Mouse (Mus musculus) midbrain, embryonic 16.5 days (tissue): ENCODE data around the gene Arid3c. TPM values are rescaled to one million over a fixed set of nuclear protein-coding genes. Genes with fewer than 3 reads are reported as not detected.
"Not testable (repeated sequence)": the region's sequence is repeated elsewhere in the genome, so short reads cannot be mapped to it uniquely, and the experiment has no call there.

Experiments
- ATAC-seq: fragments of 200-750 bp; cut with Nextera tagmentation; 2 replicates; pipeline ENCODE4 v1.8.0; 2017; ENCODE audit warnings: moderate TSS enrichment
- H3K27ac ChIP-seq: fragments of 300-500 bp; sonication (generic); 2 replicates; pipeline ENCODE4 v1.5.1; 2014; ENCODE audit warnings: mild to moderate bottlenecking, low read length, mixed read lengths
- H3K27me3 ChIP-seq: fragments of 300-500 bp; sonication (generic); 2 replicates; pipeline ENCODE4 v1.6.1; 2014; ENCODE audit warnings: low read depth, low read length, mixed read lengths; ENCODE audit not compliant: control insufficient read depth, insufficient read depth
- H3K36me3 ChIP-seq: fragments of 300-500 bp; sonication (generic); 2 replicates; pipeline ENCODE4 v1.6.1; 2014; ENCODE audit warnings: mild to moderate bottlenecking, low read length, moderate library complexity, mixed read lengths; ENCODE audit not compliant: control insufficient read depth, insufficient read depth
- H3K4me1 ChIP-seq: fragments of 300-500 bp; sonication (generic); 2 replicates; pipeline ENCODE4 v1.6.1; 2014; ENCODE audit warnings: mild to moderate bottlenecking, low read length, mixed read lengths; ENCODE audit not compliant: control insufficient read depth, insufficient read depth
- H3K4me2 ChIP-seq: fragments of 300-500 bp; sonication (generic); 2 replicates; pipeline ENCODE4 v1.6.1; 2014; ENCODE audit warnings: mild to moderate bottlenecking, low read length, mixed read lengths
- H3K4me3 ChIP-seq: fragments of 300-500 bp; sonication (generic); 2 replicates; pipeline ENCODE4 v1.5.1; 2014; ENCODE audit warnings: low read depth, mild to moderate bottlenecking, low read length, moderate library complexity, mixed read lengths
- H3K9ac ChIP-seq: fragments of 300-500 bp; sonication (generic); 2 replicates; pipeline ENCODE4 v1.6.1; 2014; ENCODE audit warnings: low read depth, low read length, mixed read lengths
- H3K9me3 ChIP-seq: fragments of 300-500 bp; sonication (generic); replicated peaks from 2 replicates; pipeline ENCODE4 v1.6.1; 2014; ENCODE audit warnings: mild to moderate bottlenecking, low read length, mixed read lengths; ENCODE audit not compliant: control insufficient read depth, poor library complexity, severe bottlenecking
- WGBS: fragments of 180-500 bp; shearing (Covaris S2); extraction: QIAGEN DNeasy Blood & Tissue Kit; methylation state at CpG from one replicate; pipeline ENCODE4 v1.1.7; 2014; 5-methylcytosine and 5-hydroxymethylcytosine counted together
- polyA plus RNA-seq: library from polyadenylated mRNA; unstranded; fragments of >200 nt; fragmentation: Nextera tagmentation; extraction: Ambion mirVana; gene quantifications from 2 replicates; pipeline ENCODE4 v1.2.1, GENCODE M21; 2015

The Arid3c gene
- polyA plus RNA-seq, 1 experiment from 2014 or later, result 1.2 TPM

DNA sequence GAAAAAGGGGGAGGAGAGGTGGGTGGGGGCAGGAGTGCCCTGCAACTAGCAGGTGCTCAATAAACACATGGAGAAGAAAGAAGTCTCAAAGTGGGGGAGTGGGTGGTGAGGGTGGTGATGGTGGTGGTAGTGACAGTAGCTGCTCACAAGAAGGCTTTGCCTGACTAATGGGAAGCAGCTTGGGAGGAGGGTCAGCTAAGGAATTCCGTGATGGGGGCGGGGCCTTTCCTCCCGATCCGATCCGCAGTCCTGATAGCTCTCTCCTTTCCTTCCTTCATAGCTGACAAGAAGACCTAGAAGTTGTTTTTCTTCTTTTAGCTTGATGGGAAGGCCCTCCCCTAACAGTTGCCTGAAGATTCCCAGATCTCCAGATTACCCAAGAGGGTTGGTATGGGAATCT is 26.3 kb downstream of the Arid3c start:
- no peak overlapping the region for H3K4me3 ChIP-seq
- no peak overlapping the region for H3K9ac ChIP-seq
- H3K4me2 ChIP-seq, result no peak overlapping the region
- no peak overlapping the region for H3K27ac ChIP-seq
- H3K27me3 ChIP-seq, result no peaks in the 10 kb centered on the region
- no peak for ATAC-seq
- H3K36me3 ChIP-seq, result no peaks in the 10 kb centered on the region
- peaks cover 23% of the 10 kb centered on the region for H3K4me1 ChIP-seq
- no peaks in the 10 kb centered on the region for H3K9me3 ChIP-seq
- WGBS, result 14% methylated on average over 5 of the region's 5 CpGs

DNA sequence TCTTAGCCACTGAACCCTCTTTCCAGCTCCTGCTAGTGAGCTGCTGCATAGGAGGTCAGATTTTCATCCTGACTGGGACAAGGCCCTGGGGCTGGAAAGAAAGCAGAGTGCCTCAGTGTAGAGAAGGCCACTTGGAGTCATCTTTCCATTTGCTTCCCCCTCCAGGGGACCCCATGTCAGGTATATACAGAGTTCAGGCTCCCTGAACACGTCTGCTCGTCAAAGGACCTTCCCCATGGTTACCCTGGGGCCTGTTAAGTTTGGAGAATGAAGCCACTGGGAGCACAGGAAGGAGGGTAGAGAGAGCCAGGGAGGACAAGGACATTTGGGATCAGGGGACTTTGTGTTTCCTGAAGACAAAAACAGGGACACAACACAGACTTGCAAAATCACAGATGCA is 28.7 kb downstream of the Arid3c start:
- not testable (repeated sequence) for H3K9me3 ChIP-seq, H3K27ac ChIP-seq, H3K4me3 ChIP-seq, ATAC-seq, H3K4me2 ChIP-seq, H3K27me3 ChIP-seq, H3K9ac ChIP-seq, H3K36me3 ChIP-seq
- H3K4me1 ChIP-seq, result peaks cover 14% of the 10 kb centered on the region
- 73% methylated on average over 2 of the region's 2 CpGs for WGBS

DNA sequence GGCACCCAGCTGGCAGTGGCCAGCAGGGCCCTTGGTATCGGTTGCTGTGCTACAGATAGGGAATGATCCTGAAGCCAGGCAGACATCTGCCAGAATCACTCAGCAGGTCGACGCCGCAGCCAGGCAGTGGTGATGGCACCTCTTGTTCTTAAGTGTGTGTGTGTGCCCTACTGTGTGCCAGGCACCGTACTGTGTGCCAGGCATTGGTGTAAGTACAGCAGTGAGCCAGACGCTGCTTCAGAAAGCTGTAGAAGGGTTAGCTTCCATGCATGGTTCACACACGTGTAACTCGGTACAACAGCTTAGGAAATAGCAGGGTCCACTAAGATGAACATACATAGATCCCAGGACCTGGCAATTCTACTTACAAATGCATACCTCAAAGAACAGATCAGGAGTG is 30.7 kb downstream of the Arid3c start:
- ATAC-seq, H3K36me3 ChIP-seq, H3K4me1 ChIP-seq, H3K27me3 ChIP-seq, H3K9me3 ChIP-seq, H3K27ac ChIP-seq, H3K4me2 ChIP-seq, H3K4me3 ChIP-seq, H3K9ac ChIP-seq: not testable (repeated sequence)
- 88% methylated on average over 2 of the region's 8 CpGs for WGBS

DNA sequence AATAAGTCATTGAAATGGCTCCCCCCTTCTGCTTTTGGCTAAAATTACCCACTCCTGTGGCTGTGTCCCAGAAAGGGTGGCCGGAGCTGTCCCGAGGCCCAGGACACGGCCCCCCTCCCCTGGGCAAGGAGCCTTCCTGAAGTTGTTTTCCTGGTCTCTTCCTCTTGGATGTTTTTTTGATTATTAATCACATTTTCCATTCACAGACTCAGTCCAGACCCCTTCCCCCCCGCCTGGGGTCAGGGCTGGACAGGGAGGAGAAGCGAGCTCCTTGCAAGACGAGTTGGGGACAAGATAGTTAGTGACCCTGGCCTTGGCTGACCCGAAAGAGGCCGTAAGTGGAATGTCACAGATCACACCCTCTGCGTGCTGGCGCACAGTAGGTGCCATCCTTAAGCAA is 31.2 kb downstream of the Arid3c start, which contains the start of gene Il11ra1:
Gene Il11ra1 (plus strand): TSS at position 207 of the 400 bp plus-strand sequence.
- not testable (repeated sequence) for ATAC-seq, H3K4me1 ChIP-seq, H3K9me3 ChIP-seq, H3K27me3 ChIP-seq, H3K27ac ChIP-seq, H3K4me3 ChIP-seq, H3K9ac ChIP-seq, H3K36me3 ChIP-seq, H3K4me2 ChIP-seq
- 83% methylated on average over 9 of the region's 10 CpGs for WGBS

DNA sequence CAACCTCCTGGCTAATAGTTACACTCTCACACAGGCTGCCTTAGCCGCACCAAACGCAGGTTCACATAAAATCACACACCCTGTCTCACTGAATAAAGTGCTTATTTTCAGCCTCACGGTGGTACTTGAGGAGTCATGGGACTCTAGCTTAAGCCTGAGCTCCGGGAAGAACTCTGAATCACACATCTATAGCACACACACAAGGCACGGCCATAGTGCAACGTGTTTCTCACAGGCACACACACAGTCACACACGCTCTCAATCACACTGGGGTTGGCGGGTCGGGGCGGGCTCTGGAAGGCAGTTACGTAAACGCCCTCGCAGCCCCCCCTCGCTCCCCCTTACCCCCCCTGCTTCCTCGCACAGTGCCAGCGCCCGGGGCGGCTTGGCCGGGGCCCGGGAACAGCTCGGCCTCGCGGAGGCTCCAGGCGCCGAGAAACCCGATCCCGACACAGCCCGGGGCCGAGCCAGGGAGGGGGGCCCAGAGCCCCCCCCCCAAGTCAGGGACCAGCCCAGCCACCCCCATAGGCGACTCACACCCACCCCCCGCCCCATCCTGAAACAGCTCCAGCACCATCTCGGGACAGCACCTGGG is 32.4 kb downstream of the Arid3c start:
- H3K9ac ChIP-seq, H3K4me3 ChIP-seq, H3K36me3 ChIP-seq, H3K27me3 ChIP-seq, H3K4me1 ChIP-seq, H3K9me3 ChIP-seq, ATAC-seq, H3K27ac ChIP-seq: not testable (repeated sequence)
- 4% methylated on average over 22 of the region's 32 CpGs for WGBS
- peak overlapping the region; percentile 21; the same call in 1 of the 2 replicates for H3K4me2 ChIP-seq

DNA sequence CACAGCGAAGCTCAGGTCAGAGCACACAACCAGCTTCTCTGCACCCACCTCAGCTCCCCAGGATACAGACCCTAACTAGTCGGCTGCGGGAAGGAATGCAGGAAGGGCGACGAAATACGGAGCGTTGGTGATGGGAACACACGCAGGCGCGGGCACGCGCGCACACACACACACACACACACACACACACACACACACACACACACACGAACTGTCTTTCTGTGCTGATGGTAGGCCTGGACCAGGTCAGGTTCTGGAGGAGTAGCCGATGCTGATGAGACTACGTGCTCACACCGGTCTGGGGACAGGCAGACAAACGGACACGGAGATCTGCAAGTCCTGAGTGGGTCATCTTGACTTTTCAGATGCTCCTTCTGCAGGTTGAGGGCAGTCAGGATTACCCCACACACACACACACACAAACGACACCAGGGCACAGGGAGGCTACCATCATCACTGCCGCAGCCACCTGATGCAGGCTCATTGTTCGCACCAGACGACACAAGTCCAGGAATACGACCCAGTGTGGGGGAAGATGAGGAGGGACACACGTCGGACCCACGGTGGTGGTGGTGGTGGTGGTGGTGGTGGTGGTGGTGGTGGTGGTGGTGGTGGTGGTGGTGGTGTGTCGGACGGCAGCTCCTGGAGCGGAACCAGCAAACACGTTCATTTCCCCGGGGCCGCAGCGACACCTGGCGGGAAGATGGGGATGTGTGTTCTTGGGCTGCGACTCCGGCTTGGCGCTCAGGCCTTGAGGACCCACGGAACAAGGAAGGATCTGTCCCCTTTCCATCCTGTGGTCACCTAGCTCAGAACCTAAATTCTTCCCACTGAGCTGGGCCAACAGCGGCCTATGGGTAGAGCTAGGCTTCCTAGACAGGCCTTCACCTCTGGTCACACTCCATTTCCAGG is 33.8 kb downstream of the Arid3c start, which contains the start of gene Cntfr:
Gene Cntfr (minus strand): TSS at position 160 of the 912 bp plus-strand sequence.
- H3K4me3 ChIP-seq, result not testable (repeated sequence)
- ATAC-seq, result 0 out of 2 replicates have a peak, but pooled peaks have one; percentile 62
- 11% methylated on average over 26 of the region's 40 CpGs for whole genome bisulfite sequencing

DNA sequence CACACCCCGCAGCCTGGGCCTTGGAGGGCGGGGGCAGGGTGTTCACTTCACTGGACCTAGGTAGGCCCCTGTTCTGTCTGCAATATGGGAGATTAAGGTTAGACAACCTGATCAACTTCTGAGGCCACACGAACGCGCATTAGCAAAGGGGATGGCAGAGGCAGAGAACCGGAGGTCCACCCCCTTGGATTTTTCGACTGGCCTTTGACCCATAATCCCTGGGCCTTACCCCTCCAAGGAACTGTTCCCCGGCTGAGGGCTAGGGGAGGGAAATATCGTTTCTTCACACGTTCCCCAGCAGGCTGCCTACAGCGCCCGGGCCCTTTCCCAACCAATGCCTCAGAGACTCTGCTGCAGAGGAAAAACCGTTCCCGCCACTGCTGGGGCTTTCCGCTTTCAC is 34.5 kb downstream of the Arid3c start:
- H3K27ac ChIP-seq, H3K4me2 ChIP-seq, H3K36me3 ChIP-seq, H3K9ac ChIP-seq, H3K9me3 ChIP-seq, H3K4me3 ChIP-seq, H3K27me3 ChIP-seq, ATAC-seq, H3K4me1 ChIP-seq: not testable (repeated sequence)
- 8% methylated on average over 11 of the region's 15 CpGs for WGBS

More for the DNA sequence above, 33.8 kb downstream of the Arid3c start, which contains the start of gene Cntfr:
- not testable (repeated sequence) for H3K9me3 ChIP-seq, H3K36me3 ChIP-seq, H3K4me1 ChIP-seq, H3K27ac ChIP-seq, H3K27me3 ChIP-seq, H3K9ac ChIP-seq
- peak within 1 kb of the TSS; percentile 31; the same call in 1 of the 2 replicates for H3K4me2 ChIP-seq

DNA sequence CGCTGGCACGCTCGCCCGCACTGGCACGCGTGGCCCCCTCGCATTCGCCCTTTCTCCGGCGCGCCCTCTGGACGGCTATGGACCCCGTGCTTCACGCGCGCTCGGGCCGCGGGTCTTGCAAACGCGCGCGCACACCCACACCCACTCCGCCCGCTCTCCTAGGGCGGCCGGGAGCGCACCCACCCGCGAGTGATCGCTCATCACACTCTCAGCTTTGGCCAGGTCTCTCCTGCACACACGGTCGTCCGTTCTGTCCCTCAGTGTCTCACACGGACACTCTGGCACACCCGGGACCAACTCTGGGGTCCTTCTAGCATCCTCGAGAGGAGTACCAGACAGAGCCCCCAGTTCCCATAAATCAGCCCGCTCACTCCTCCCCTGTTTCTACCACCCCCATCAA is 35.1 kb downstream of the Arid3c start:
- 0% methylated on average over 13 of the region's 38 CpGs for WGBS
- not testable (repeated sequence) for ATAC-seq, H3K27me3 ChIP-seq, H3K27ac ChIP-seq, H3K4me1 ChIP-seq, H3K9me3 ChIP-seq, H3K9ac ChIP-seq, H3K36me3 ChIP-seq
- H3K4me3 ChIP-seq, result peak overlapping the region; percentile 25
- H3K4me2 ChIP-seq, result peak overlapping the region; percentile 31; the same call in 1 of the 2 replicates

DNA sequence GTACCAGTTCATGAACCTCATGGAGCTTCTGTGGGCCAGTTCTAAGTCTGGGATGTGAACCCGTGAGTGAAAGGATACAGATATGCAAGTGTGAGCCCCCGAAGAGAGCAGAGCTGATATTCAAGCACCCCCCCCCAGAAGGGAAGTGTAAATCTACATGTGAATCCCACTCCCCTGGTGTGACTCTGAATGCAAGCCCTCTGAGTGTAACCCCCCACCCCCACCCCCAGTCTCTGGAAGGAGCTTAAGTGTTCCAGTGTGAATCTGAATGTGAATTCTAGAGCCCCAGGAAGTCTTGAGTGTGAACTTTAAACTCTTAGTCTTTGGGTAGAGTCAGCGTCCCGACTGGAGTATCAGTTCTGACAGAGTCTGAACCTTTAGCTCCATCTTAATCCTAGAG is 37.4 kb downstream of the Arid3c start:
- not testable (repeated sequence) for H3K9me3 ChIP-seq, ATAC-seq, H3K4me3 ChIP-seq, H3K27me3 ChIP-seq, H3K4me1 ChIP-seq, H3K27ac ChIP-seq, H3K36me3 ChIP-seq, H3K9ac ChIP-seq
- 5% methylated on average over 4 of the region's 4 CpGs for WGBS
- peak overlapping the region; percentile 21; the same call in 1 of the 2 replicates for H3K4me2 ChIP-seq
